Mouse (Mus musculus) erythroblast, adult 5-6 weeks (primary cell): ENCODE data around the gene Spg21. TPM values are rescaled to one million over a fixed set of nuclear protein-coding genes. Genes with fewer than 3 reads are reported as not detected.

Experiments used
- ATAC-seq: replicated peaks from 2 replicates; pipeline ENCODE4 v1.8.0; 2016; ENCODE audit warnings: moderate number of reproducible peaks, mild to moderate bottlenecking, moderate TSS enrichment, inconsistent platforms; ENCODE audit not compliant: poor library complexity, low FRiP score, severe bottlenecking
- total RNA-seq, 2 experiments: library from RNA; stranded (forward) in 1 of 2; stranded (reverse) in 1 of 2; fragments of 150-400 nt in 1 of 2; fragments of 200-764, 138-1000 nt in 1 of 2; gene quantifications; 2 replicates each; pipeline versions ENCODE4 v1.2.3 to v1.2.4; 2015 to 2017; ENCODE audit warnings: low replicate concordance in 2 of 2

The Spg21 gene
- total RNA-seq, 2 experiments from 2014 or later, result 12.5 to 14.9 TPM

- no peak for ATAC-seq
Measured at GRCm38 (mm10) chr9:65531283-65531682, 70.5 kb downstream of the Spg21 start.

- ATAC-seq, result no peak
Measured at GRCm38 (mm10) chr9:65532986-65533385, 72.2 kb downstream of the Spg21 start.

GRCm38 (mm10) chr9:65534111-65534510, 73.4 kb downstream of the Spg21 start:
- ATAC-seq, result no peak

- ATAC-seq, result no peak
Measured at GRCm38 (mm10) chr9:65535191-65535722, 74.5 kb downstream of the Spg21 start.

- no peak for ATAC-seq
Measured at GRCm38 (mm10) chr9:65535789-65536469, 75.2 kb downstream of the Spg21 start.

GRCm38 (mm10) chr9:65536491-65536890, 75.7 kb downstream of the Spg21 start:
- no peak for ATAC-seq

Other genes starting within 250 kb of the Spg21 start
- gene Cilp, start 195.8 kb upstream of the Spg21 start, total RNA-seq (2015; ENCODE audit: low replicate concordance), result not detected in 2 replicates
- gene Cilp, start 195.8 kb upstream of the Spg21 start, total RNA-seq (2017; ENCODE audit: low replicate concordance), result not detected in 2 replicates
- gene Clpx, start 166.7 kb upstream of the Spg21 start, total RNA-seq (2015; ENCODE audit: low replicate concordance), result 16.3 and 20.8 TPM in 2 replicates
- 34.5 and 43.6 TPM in 2 replicates for gene Clpx, start 166.7 kb upstream of the Spg21 start, total RNA-seq (2017; ENCODE audit: low replicate concordance)
- 2.7 and 5.4 TPM in 2 replicates for gene Pdcd7, start 114.8 kb upstream of the Spg21 start, total RNA-seq (2015; ENCODE audit: low replicate concordance)
- gene Pdcd7, start 114.8 kb upstream of the Spg21 start, total RNA-seq (2017; ENCODE audit: low replicate concordance), result 8.8 and 10.5 TPM in 2 replicates
- gene Ubap1l, start 99.9 kb upstream of the Spg21 start, total RNA-seq (2015; ENCODE audit: low replicate concordance), result not detected in 2 replicates
- not detected in 2 replicates for gene Ubap1l, start 99.9 kb upstream of the Spg21 start, total RNA-seq (2017; ENCODE audit: low replicate concordance)
- gene Kbtbd13, start 69.3 kb upstream of the Spg21 start, total RNA-seq (2015; ENCODE audit: low replicate concordance), result not detected in 2 replicates
- not detected in 2 replicates for gene Kbtbd13, start 69.3 kb upstream of the Spg21 start, total RNA-seq (2017; ENCODE audit: low replicate concordance)
- not detected in 2 replicates for gene Rasl12, start 62.4 kb upstream of the Spg21 start, total RNA-seq (2015; ENCODE audit: low replicate concordance)
- gene Rasl12, start 62.4 kb upstream of the Spg21 start, total RNA-seq (2017; ENCODE audit: low replicate concordance), result 0.14 TPM in 1 of 2 replicates, not detected in the other
- gene Slc51b, start 38.0 kb upstream of the Spg21 start, total RNA-seq (2015; ENCODE audit: low replicate concordance), result not detected in 2 replicates
- not detected in 2 replicates for gene Slc51b, start 38.0 kb upstream of the Spg21 start, total RNA-seq (2017; ENCODE audit: low replicate concordance)
- gene Mtfmt, start 25.2 kb upstream of the Spg21 start, total RNA-seq (2015; ENCODE audit: low replicate concordance), result 2.1 and 4.8 TPM in 2 replicates
- 1.2 and 2.5 TPM in 2 replicates for gene Mtfmt, start 25.2 kb upstream of the Spg21 start, total RNA-seq (2017; ENCODE audit: low replicate concordance)
- not detected in 2 replicates for gene Ankdd1a, start 59.2 kb downstream of the Spg21 start, total RNA-seq (2015; ENCODE audit: low replicate concordance)
- not detected in 2 replicates for gene Ankdd1a, start 59.2 kb downstream of the Spg21 start, total RNA-seq (2017; ENCODE audit: low replicate concordance)
- 22.3 and 23.4 TPM in 2 replicates for gene Plekho2, start 119.1 kb downstream of the Spg21 start, total RNA-seq (2015; ENCODE audit: low replicate concordance)
- 25.3 and 39.0 TPM in 2 replicates for gene Plekho2, start 119.1 kb downstream of the Spg21 start, total RNA-seq (2017; ENCODE audit: low replicate concordance)
- gene Pif1, start 126.2 kb downstream of the Spg21 start, total RNA-seq (2015; ENCODE audit: low replicate concordance), result 2.9 and 6.9 TPM in 2 replicates
- 6.5 and 19.7 TPM in 2 replicates for gene Pif1, start 126.2 kb downstream of the Spg21 start, total RNA-seq (2017; ENCODE audit: low replicate concordance)
- gene Rbpms2, start 168.7 kb downstream of the Spg21 start, total RNA-seq (2015; ENCODE audit: low replicate concordance), result 0.84 TPM in 1 of 2 replicates, not detected in the other
- 0.17 TPM in 1 of 2 replicates, not detected in the other for gene Rbpms2, start 168.7 kb downstream of the Spg21 start, total RNA-seq (2017; ENCODE audit: low replicate concordance)
- gene Oaz2, start 207.1 kb downstream of the Spg21 start, total RNA-seq (2015; ENCODE audit: low replicate concordance), result 8.3 and 9.0 TPM in 2 replicates
- 16.3 and 17.7 TPM in 2 replicates for gene Oaz2, start 207.1 kb downstream of the Spg21 start, total RNA-seq (2017; ENCODE audit: low replicate concordance)